Mouse (Mus musculus) testis, adult 10 weeks (tissue): ENCODE measurements around the gene Olfr518. TPM values are rescaled to one million over a fixed set of nuclear protein-coding genes. Genes with fewer than 3 reads are reported as not detected.

Experiments used
- polyA plus RNA-seq: library from polyadenylated mRNA; stranded (reverse); fragments of 350-450 nt; fragmentation: Illumina TruSeq; extraction: RNeasy Lipid Tissue Mini Kit (QIAGEN cat#74804); gene quantifications from one replicate; pipeline ENCODE4 v1.2.3, GENCODE M21; 2014; ENCODE audit warnings: low read depth, low replicate concordance

The Olfr518 gene
- polyA plus RNA-seq: not detected

GRCm38 (mm10) chr7:108884906-108885305, at the start of gene Olfr518:
Olfr518 (minus strand) TSS chr7:108885006.

GRCm38 (mm10) chr7:108933794-108934731, 49.3 kb upstream of the Olfr518 start, which contains the start of gene Eif3f:
Eif3f (plus strand) TSS chr7:108934417.

GRCm38 (mm10) chr7:108929726-108930393, 45.1 kb upstream of the Olfr518 start, which contains the start of gene Nlrp10:
Nlrp10 (minus strand) TSS chr7:108930178.

GRCm38 (mm10) chr7:108894320-108894719, 9.5 kb upstream of the Olfr518 start, which contains the start of gene Olfr519:
Olfr519 (minus strand) TSS chr7:108894420.

GRCm38 (mm10) chr7:108872279-108872678, 12.5 kb downstream of the Olfr518 start, which contains the start of gene Olfr517:
Olfr517 (minus strand) TSS chr7:108872379.

GRCm38 (mm10) chr7:108850429-108850828, 34.4 kb downstream of the Olfr518 start, which contains the start of gene Olfr516:
Olfr516 (minus strand) TSS chr7:108850529.

Other genes with a start within 250 kb of the Olfr518 start
- gene Olfr509, start 233.1 kb downstream of the Olfr518 start, polyA plus RNA-seq: not detected
- gene Olfr510, start 218.6 kb downstream of the Olfr518 start, polyA plus RNA-seq: not detected
- gene Olfr512, start 171.7 kb downstream of the Olfr518 start, polyA plus RNA-seq: not detected
- gene Olfr513, start 134.0 kb downstream of the Olfr518 start, polyA plus RNA-seq: not detected
- not detected for gene Olfr514, start 59.0 kb downstream of the Olfr518 start, polyA plus RNA-seq
- not detected for gene Olfr516, start 34.5 kb downstream of the Olfr518 start, polyA plus RNA-seq
- not detected for gene Olfr517, start 12.6 kb downstream of the Olfr518 start, polyA plus RNA-seq
- gene Olfr519, start 9.4 kb upstream of the Olfr518 start, polyA plus RNA-seq: not detected
- gene Nlrp10, start 45.2 kb upstream of the Olfr518 start, polyA plus RNA-seq: 0.27 TPM
- gene Eif3f, start 49.4 kb upstream of the Olfr518 start, polyA plus RNA-seq: 23.3 TPM
- 5.3 TPM for gene Tub, start 65.3 kb upstream of the Olfr518 start, polyA plus RNA-seq
- 16.7 TPM for gene Ric3, start 198.3 kb upstream of the Olfr518 start, polyA plus RNA-seq